Mouse (Mus musculus) adrenal gland, adult 2 months (tissue): ENCODE results near the gene Spic. TPM values are rescaled to one million over a fixed set of nuclear protein-coding genes. Genes with fewer than 3 reads are reported as not detected.
A peak's percentile ranks its signal among the peaks of the same experiment; 100 is the strongest.

ENCODE experiments used
- DNase-seq: peaks from one replicate; pipeline ENCODE4 v3.0.0; 2021
- polyA plus RNA-seq: library from polyadenylated mRNA; depleted of rRNA; stranded (reverse); fragments of >200 nt; gene quantifications from 2 replicates; pipeline ENCODE4 v1.2.3, GENCODE M21; 2012; rRNA removed
- total RNA-seq, 2 experiments: library from RNA; stranded (reverse); gene quantifications; 2 replicates each; pipeline ENCODE4 v1.2.3; 2021

Spic gene
- total and polyA plus RNA-seq, 3 experiments, result 0.21 to 0.78 (median 0.28) TPM

DNA sequence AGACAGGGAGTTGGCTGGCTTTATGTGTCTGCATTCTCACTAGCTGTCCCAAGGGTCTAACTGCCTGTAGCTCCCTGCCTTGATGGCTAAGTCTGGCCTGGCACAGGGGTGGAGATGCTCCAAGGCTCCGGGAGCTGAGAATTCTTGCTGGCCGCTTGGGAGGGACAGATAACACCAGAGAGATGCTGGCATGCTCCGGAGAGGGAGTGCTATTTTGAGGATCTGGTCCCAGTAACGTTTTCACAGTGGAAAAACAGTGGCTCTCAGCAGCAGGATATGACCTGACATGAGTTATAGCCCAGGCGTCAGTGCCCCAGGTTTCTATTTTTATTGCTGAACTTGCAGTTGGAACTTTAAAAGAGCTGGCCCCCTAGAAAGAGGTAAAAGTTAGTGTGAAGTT, 39.4 kb downstream of the Spic start:
- peak; percentile 17 for DNase-seq

DNA sequence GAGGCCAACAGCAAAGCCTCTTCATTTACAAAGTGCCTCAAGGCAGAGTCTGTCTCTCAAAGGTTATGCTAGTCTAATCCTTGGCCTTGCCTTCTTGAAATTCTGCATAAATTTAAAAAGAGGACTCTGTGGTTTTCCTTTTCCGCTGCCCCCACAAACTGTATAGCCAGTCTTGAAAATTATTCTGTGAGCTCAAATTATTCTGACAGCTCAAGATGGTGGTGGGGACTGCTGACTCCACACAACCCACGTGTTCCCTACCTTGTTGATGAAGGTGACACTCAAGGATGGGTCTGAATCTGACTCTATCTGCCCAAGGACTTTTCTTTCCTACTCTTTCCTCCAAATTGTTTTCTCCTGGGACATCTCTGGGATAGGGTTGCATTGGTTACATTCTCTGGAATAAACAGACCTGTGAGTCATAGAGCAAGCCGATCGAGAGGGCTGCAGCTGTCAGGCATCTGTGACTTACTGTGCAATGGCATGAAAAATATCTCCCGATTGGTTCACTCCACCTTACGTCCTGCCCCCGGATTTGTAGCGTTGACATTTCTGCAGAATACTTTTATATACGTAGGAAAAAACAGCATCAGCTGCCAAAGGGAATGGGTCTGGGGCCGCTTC, 53.4 kb downstream of the Spic start:
- peak; percentile 45 for DNase-seq

DNA sequence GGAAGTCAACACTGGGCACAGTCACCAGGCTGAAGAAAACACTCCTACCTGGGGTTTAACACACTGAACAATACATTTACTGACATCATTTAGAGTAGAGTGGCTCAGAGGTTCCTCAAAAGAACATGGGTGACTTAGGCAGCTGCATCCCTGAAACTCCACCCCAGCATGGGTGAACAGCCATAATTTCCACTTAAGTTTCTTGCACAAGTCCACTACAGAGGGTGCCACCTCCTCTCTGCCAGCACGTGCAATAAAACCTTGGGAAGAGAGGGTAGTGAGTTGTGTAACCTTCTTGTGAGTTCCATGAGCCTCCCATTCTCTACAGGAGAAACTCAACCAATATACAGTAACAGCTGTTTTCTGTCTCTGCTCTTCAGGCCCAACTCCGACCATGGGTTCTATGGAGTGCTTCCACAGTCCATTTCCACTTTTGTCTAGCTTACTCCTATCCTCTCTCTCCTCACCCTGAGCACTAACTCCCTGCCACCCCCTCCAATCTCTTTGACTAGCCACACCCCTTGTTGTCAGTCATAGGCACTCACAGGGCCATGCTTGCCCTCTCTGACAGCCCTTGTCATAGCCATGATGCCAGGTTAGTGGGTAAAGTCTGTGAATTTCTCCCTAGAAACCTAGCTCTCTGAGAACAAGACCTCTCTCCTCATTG, 54.0 kb downstream of the Spic start:
- DNase-seq, result no peak

DNA sequence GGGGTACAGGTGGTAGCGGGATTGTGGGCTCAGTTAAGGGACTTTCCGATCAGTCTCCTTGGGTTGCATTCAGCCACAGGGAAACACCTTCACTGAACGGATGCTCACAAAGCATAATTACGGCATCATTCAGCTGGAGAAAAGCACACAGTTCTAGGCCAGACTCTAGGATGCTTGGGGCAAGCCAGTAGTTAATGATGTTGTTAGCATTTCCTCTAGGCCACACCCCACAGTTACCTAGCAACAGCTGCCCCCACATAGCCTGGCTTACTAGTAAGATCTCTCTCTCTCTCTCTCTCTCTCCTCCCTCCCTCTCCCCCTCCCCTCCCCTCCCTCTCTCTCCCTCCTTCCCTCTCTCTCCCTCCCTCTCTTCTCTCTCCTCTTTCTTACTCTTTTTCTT, 57.8 kb downstream of the Spic start:
- DNase-seq, result no peak

DNA sequence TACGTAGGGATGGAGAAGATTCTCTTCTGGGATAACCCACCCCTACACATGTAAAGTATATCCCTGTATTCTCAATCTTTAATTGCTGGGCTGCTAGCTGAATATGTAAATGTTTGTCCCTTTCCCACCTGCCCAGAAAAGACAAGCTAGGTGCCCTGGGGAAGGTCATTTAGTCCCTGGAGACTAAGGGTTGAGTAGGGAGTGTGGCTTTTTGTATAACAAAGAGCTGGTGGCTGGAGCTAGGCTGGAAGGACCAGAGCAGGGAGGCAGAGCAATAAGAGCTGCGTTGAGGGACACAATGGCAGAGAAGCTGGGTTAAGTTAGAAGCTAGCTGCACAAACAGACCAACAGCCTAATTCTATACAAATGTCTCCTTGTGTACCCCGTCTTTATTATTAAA, 58.6 kb downstream of the Spic start:
- no peak for DNase-seq

Other genes with a start within 250 kb of the Spic start
- gene Sycp3, start 225.4 kb downstream of the Spic start, total RNA-seq, result 1 to 10 TPM; 2.1 to 2.4 TPM
- not detected in 2 replicates for gene Sycp3, start 225.4 kb downstream of the Spic start, polyA plus RNA-seq
- gene Chpt1, start 180.9 kb downstream of the Spic start, total RNA-seq, result 100 to 1,000 TPM; 321 to 425 TPM
- 254 and 337 TPM in 2 replicates for gene Chpt1, start 180.9 kb downstream of the Spic start, polyA plus RNA-seq
- 1 to 10 TPM in 1 of 2 experiments, under 1 TPM in 1; 0.12 to 1.1 TPM for gene Mybpc1, start 79.9 kb downstream of the Spic start, total RNA-seq
- gene Mybpc1, start 79.9 kb downstream of the Spic start, polyA plus RNA-seq, result 0.15 and 0.40 TPM in 2 replicates
- 100 to 1,000 TPM in 1 of 2 experiments, 10 to 100 TPM in 1; 98.5 to 103 TPM for gene Arl1, start 45.8 kb upstream of the Spic start, total RNA-seq
- gene Arl1, start 45.8 kb upstream of the Spic start, polyA plus RNA-seq, result 20.3 and 28.1 TPM in 2 replicates
- gene Utp20, start 141.8 kb upstream of the Spic start, total RNA-seq, result 10 to 100 TPM; 18.5 to 26.3 TPM
- gene Utp20, start 141.8 kb upstream of the Spic start, polyA plus RNA-seq, result 1.8 and 2.9 TPM in 2 replicates
- under 1 TPM in 1 of 2 experiments, not detected in 1; 0.07 TPM for gene Slc5a8, start 201.0 kb upstream of the Spic start, total RNA-seq
- gene Slc5a8, start 201.0 kb upstream of the Spic start, polyA plus RNA-seq, result 0.03 TPM in 1 of 2 replicates, not detected in the other